Mouse (Mus musculus): Measurements from ENCODE around the gene Pxn. TPM values are rescaled to one million over a fixed set of nuclear protein-coding genes. Genes with fewer than 3 reads are reported as not detected.
"Not testable (repeated sequence)": the region's sequence is repeated elsewhere in the genome, so short reads cannot be mapped to it uniquely, and the experiment has no call there.

Pxn gene
- total RNA-seq, 1 experiment, result 29.4 TPM

DNA sequence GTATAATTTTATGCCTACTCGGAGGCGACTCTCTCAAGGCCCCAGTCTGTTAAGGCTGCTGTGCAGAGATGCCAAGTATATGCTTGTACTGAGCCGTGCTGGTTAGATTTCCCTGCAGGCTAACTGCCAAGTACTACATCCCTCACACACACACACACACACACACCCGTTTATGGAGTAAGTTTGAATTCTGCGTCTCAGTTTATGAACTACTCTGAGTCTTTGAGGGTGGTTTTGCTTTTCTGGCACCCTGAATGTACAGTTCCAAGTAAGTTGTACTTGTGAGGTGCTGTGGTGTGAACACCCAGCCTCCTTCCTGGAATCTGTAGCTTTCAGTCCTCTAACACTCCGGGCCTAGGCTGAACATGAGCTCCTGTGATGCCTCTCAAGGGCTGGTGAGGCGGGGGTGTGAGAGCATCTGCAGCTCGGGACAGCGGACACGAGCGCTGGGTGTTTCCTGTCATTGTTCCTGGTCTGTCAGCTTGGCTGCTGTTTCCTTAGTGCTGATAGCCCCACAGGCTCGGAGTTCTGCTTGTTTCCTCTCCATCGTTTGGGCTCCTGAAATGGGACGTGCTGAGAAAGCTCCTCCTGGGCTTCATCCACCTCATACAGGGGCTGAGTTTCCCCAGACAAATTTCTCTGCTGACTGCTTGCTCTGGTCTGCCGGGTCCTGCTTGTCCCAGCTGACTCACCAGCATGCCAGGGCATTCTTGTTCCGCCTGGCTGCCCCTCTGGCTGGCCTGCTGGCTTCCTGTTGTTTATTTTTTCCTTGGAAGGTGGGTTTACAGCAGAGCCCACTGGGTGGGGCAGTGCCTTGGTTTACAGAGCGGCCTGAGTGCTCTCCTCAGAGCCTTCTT lies 66.4 kb downstream of the Pxn start:
- in situ Hi-C loops (cut with MboI; ENCODE audit: low sequenced_read_pairs in 2 of 2, unreplicated experiment in 2 of 2), result no loop called here

DNA sequence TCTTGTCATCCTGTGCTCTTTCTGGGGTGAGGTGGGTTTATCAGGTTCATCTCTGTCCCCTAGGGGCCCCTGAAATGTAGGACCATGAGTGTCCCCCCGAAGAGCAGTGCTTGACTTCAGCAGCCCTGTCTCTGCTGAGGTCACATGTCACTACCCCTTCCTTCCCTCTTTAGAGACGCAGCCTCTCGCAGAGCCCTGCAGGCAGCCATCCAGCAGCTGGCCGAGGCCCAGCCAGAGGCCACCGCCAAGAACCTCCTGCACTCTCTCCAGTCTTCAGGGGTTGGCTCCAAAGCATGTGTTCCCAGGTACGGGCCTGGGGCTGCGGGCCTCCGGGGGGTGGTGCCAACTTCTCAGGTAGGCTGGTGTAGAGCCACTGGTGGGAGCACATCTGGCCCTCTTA lies 68.5 kb downstream of the Pxn start:
- H3K4me1 ChIP-seq (ENCODE audit: control insufficient read depth in 2 of 2, insufficient read depth in 2 of 2, low read length in 2 of 2, poor library complexity in 1 of 2), result no peaks in the 10 kb centered on the region; a peak in 2 of 4 replicates
- in situ Hi-C loops (cut with MboI; ENCODE audit: low sequenced_read_pairs in 2 of 2, unreplicated experiment in 2 of 2), result no loop called here
- H3K9me3 ChIP-seq (ENCODE audit: control insufficient read depth, insufficient read depth, low read depth, low read length), result no peaks in the 10 kb centered on the region
- peaks cover 46% of the 10 kb centered on the region for H3K36me3 ChIP-seq (ENCODE audit: control insufficient read depth, insufficient read depth, low read length, poor library complexity, severe bottlenecking)
- H3K27ac ChIP-seq (ENCODE audit: insufficient read depth, low read depth, low read length, poor library complexity, severe bottlenecking), result no peak overlapping the region
- DNase-seq (ENCODE audit: low read depth, low spot score), result no peak
- no peak for TF ChIP-seq ZNF384 (IDR thresholded peaks at IDR 0.05; ENCODE audit: low read depth, low read length)
- no peak for TF ChIP-seq ZC3H11A (IDR thresholded peaks at IDR 0.05; ENCODE audit: borderline replicate concordance, low read depth, low read length)
- TF ChIP-seq HCFC1 (IDR thresholded peaks at IDR 0.05; ENCODE audit: borderline replicate concordance, insufficient read depth, low read length), result no peak
- no peak for TF ChIP-seq CHD2 (IDR thresholded peaks at IDR 0.05; ENCODE audit: low read depth, low read length)
- TF ChIP-seq MAFK (IDR thresholded peaks at IDR 0.05; ENCODE audit: insufficient read depth, low read depth, low read length), result no peak
- H3K9ac ChIP-seq (ENCODE audit: insufficient read depth, low read depth, low read length, poor library complexity, severe bottlenecking), result no peak overlapping the region
- H3K4me3 ChIP-seq (ENCODE audit: insufficient read depth in 1 of 2, low read depth in 1 of 2, low read length in 2 of 2, poor library complexity in 1 of 2, severe bottlenecking in 1 of 2), result no peak overlapping the region

More for the DNA sequence above, 66.4 kb downstream of the Pxn start:
- H3K36me3 ChIP-seq (ENCODE audit: control insufficient read depth, insufficient read depth, low read length, poor library complexity, severe bottlenecking), result peaks cover 30% of the 10 kb centered on the region
- no peak for TF ChIP-seq ZNF384 (IDR thresholded peaks at IDR 0.05; ENCODE audit: low read depth, low read length)
- no peak for TF ChIP-seq HCFC1 (IDR thresholded peaks at IDR 0.05; ENCODE audit: borderline replicate concordance, insufficient read depth, low read length)
- no peak for TF ChIP-seq CHD2 (IDR thresholded peaks at IDR 0.05; ENCODE audit: low read depth, low read length)
- no peak for TF ChIP-seq MAFK (IDR thresholded peaks at IDR 0.05; ENCODE audit: insufficient read depth, low read depth, low read length)
- TF ChIP-seq ZC3H11A (IDR thresholded peaks at IDR 0.05; ENCODE audit: borderline replicate concordance, low read depth, low read length), result no peak
- no peak for DNase-seq (ENCODE audit: low read depth, low spot score)
- H3K9ac ChIP-seq (ENCODE audit: insufficient read depth, low read depth, low read length, poor library complexity, severe bottlenecking), result no peak overlapping the region; the same call in 1 of the 2 replicates
- no peaks in the 10 kb centered on the region for H3K9me3 ChIP-seq (ENCODE audit: control insufficient read depth, insufficient read depth, low read depth, low read length)
- no peak overlapping the region for H3K27ac ChIP-seq (ENCODE audit: insufficient read depth, low read depth, low read length, poor library complexity, severe bottlenecking)
- peaks cover 0 to 2% of the 10 kb centered on the region in 2 experiments; a peak in 2 of 4 replicates for H3K4me1 ChIP-seq (ENCODE audit: control insufficient read depth in 2 of 2, insufficient read depth in 2 of 2, low read length in 2 of 2, poor library complexity in 1 of 2)
- 0 out of 4 replicates have a peak overlapping the region, but pooled peaks of 1 of the 2 experiments have one; percentile 21 for H3K4me3 ChIP-seq (ENCODE audit: insufficient read depth in 1 of 2, low read depth in 1 of 2, low read length in 2 of 2, poor library complexity in 1 of 2, severe bottlenecking in 1 of 2)

DNA sequence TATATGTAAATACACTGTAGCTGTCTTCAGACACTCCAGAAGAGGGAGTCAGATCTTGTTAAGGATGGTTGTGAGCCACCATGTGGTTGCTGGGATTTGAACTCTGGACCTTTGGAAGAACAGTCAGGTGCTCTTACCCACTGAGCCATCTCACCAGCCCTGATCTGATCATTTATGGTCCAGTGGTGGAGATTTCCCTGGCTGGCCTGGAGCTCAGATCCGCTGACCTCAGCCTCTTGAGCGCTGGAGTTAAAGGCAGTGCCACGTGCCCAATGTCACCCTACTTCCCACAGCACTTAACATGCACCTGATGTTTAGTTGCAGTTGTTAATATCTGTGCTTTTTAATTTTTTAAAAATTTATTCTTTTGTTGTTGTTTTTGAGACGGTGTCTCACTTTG lies 71.2 kb downstream of the Pxn start:
- H3K4me3 ChIP-seq (ENCODE audit: insufficient read depth in 1 of 2, low read depth in 1 of 2, low read length in 2 of 2, poor library complexity in 1 of 2, severe bottlenecking in 1 of 2); DNase-seq (ENCODE audit: low read depth, low spot score); H3K27ac ChIP-seq (ENCODE audit: insufficient read depth, low read depth, low read length, poor library complexity, severe bottlenecking); H3K9me3 ChIP-seq (ENCODE audit: control insufficient read depth, insufficient read depth, low read depth, low read length); in situ Hi-C loops (cut with MboI; ENCODE audit: low sequenced_read_pairs in 2 of 2, unreplicated experiment in 2 of 2); H3K9ac ChIP-seq (ENCODE audit: insufficient read depth, low read depth, low read length, poor library complexity, severe bottlenecking); H3K4me1 ChIP-seq (ENCODE audit: control insufficient read depth in 2 of 2, insufficient read depth in 2 of 2, low read length in 2 of 2, poor library complexity in 1 of 2): not testable (repeated sequence)
- peaks cover 59% of the 10 kb centered on the region for H3K36me3 ChIP-seq (ENCODE audit: control insufficient read depth, insufficient read depth, low read length, poor library complexity, severe bottlenecking)

DNA sequence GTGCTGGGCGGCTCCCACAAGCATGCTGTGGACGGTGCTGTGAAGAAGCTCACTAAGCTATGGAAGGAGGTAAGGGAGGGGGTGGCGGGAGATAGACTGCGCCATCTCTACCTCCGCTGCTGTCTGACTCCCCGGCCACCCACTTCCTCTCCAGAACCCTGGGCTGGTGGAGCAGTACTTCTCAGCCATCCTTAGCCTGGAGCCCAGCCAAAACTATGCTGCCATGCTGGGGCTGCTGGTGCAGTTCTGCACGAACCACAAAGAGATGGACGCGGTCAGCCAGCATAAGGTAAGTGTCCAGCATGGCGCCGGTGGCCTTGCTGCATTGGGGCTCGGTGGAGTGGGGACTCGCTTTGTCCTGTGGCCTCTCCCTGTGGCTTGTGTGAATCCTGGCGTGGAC lies 72.4 kb downstream of the Pxn start:
- Histone ChIP-seq H3K27ac (ENCODE audit: insufficient read depth, low read depth, low read length, poor library complexity, severe bottlenecking) (no peak overlapping the region), H3K36me3 (ENCODE audit: control insufficient read depth, insufficient read depth, low read length, poor library complexity, severe bottlenecking) (peaks cover 63% of the 10 kb centered on the region), H3K9me3 (ENCODE audit: control insufficient read depth, insufficient read depth, low read depth, low read length) (no peaks in the 10 kb centered on the region), H3K4me1 (ENCODE audit: control insufficient read depth in 2 of 2, insufficient read depth in 2 of 2, low read length in 2 of 2, poor library complexity in 1 of 2) (peaks cover 0 to 2% of the 10 kb centered on the region in 2 experiments; a peak in 1 of 4 replicates), H3K4me3 (ENCODE audit: insufficient read depth in 1 of 2, low read depth in 1 of 2, low read length in 2 of 2, poor library complexity in 1 of 2, severe bottlenecking in 1 of 2) (no peak overlapping the region), H3K9ac (ENCODE audit: insufficient read depth, low read depth, low read length, poor library complexity, severe bottlenecking) (no peak overlapping the region)
- DNase-seq (ENCODE audit: low read depth, low spot score), result no peak
- in situ Hi-C loops (cut with MboI; ENCODE audit: low sequenced_read_pairs in 2 of 2, unreplicated experiment in 2 of 2), result no loop called here
- TF ChIP-seq HCFC1 (IDR thresholded peaks at IDR 0.05; ENCODE audit: borderline replicate concordance, insufficient read depth, low read length), result no peak
- no peak for TF ChIP-seq ZNF384 (IDR thresholded peaks at IDR 0.05; ENCODE audit: low read depth, low read length)
- TF ChIP-seq CHD2 (IDR thresholded peaks at IDR 0.05; ENCODE audit: low read depth, low read length), result no peak
- no peak for TF ChIP-seq MAFK (IDR thresholded peaks at IDR 0.05; ENCODE audit: insufficient read depth, low read depth, low read length)
- no peak for TF ChIP-seq ZC3H11A (IDR thresholded peaks at IDR 0.05; ENCODE audit: borderline replicate concordance, low read depth, low read length)
